Comparison of ENCODE assay signal across 9 mouse cellular contexts in genomic region chr2:105230333-105230732, GRCm38 (mm10). TPM values are rescaled to one million over a fixed set of nuclear protein-coding genes. Genes with fewer than 3 reads are reported as not detected.
A peak's percentile ranks its signal among the peaks of the same experiment; 100 is the strongest.
DNase-seq lines count a peak whose midpoint lies in the region; ATAC-seq and TF ChIP-seq lines count a peak whose summit lies in the region.
"Had no signal": no experiment of that assay in that cellular context is flagged by ENCODE, and none has a peak within 500 bp of the region (broad histone marks: within the 10 kb centered on the region; RNA-seq: fewer than 3 reads in every experiment).

No protein-coding gene starts in this region.

- H3K27me3 ChIP-seq in C2C12 (ENCODE audit: control insufficient read depth, insufficient read depth, insufficient read length) = peaks cover 10% of the 10 kb centered on the region
- H3K27me3 ChIP-seq in forebrain, embryonic 11.5 days (ENCODE audit: control insufficient read depth, insufficient read depth, low read length) = peaks cover 1% of the 10 kb centered on the region; the same call in 1 of the 2 replicates
- no peaks in the 10 kb centered on the region for H3K27me3 ChIP-seq in intestine, embryonic 15.5 days (replicated peaks)
- peaks cover 43% of the 10 kb centered on the region for H3K27me3 ChIP-seq in limb, embryonic 13.5 days
- peaks cover 35% of the 10 kb centered on the region for H3K27me3 ChIP-seq in neural tube, embryonic 13.5 days

- H3K79me3 ChIP-seq in C2C12 (ENCODE audit: low read depth) = no peaks in the 10 kb centered on the region

- no peak overlapping the region for H3K27ac ChIP-seq in forebrain, embryonic 11.5 days (ENCODE audit: low read depth, low read length)
- H3K27ac ChIP-seq in intestine, embryonic 15.5 days = no peak overlapping the region
- H3K27ac ChIP-seq in limb, embryonic 13.5 days = no peak overlapping the region
- H3K27ac ChIP-seq in neural tube, embryonic 13.5 days (replicated peaks) = no peak overlapping the region

- peak; percentile 90 for DNase-seq in 3T3-L1 (ENCODE audit: low read depth, low spot score)
- DNase-seq in c-Kit-positive CD71-negative TER-119-negative erythroid progenitor cells, embryonic 14.5 days (ENCODE audit: low read depth) = peak; percentile 50
- DNase-seq in forebrain, embryonic 11.5 days (ENCODE audit: low spot score) = peak; percentile 82
- no peak for DNase-seq in urinary bladder, postnatal 10 days (ENCODE audit: low spot score)

- no peak overlapping the region for H3K9ac ChIP-seq in forebrain, embryonic 11.5 days (ENCODE audit: low read length)
- H3K9ac ChIP-seq in intestine, embryonic 15.5 days = no peak overlapping the region
- no peak overlapping the region for H3K9ac ChIP-seq in limb, embryonic 13.5 days
- no peak overlapping the region for H3K9ac ChIP-seq in neural tube, embryonic 13.5 days

- WGBS in forebrain, embryonic 11.5 days = 2% methylated on average over 1 of the region's 1 CpGs
- WGBS in intestine, embryonic 15.5 days = 0% methylated on average over 1 of the region's 1 CpGs
- 0% methylated on average over 1 of the region's 1 CpGs for WGBS in limb, embryonic 13.5 days
- 3% methylated on average over 1 of the region's 1 CpGs for WGBS in neural tube, embryonic 13.5 days

- no peaks in the 10 kb centered on the region for H3K4me1 ChIP-seq in forebrain, embryonic 11.5 days (replicated peaks; ENCODE audit: control insufficient read depth, insufficient read depth, low read length)
- H3K4me1 ChIP-seq in intestine, embryonic 15.5 days (replicated peaks) = 0 out of 2 replicates have a peak, but pooled peaks cover 5% of the 10 kb centered on the region
- H3K4me1 ChIP-seq in limb, embryonic 13.5 days = peaks cover 24% of the 10 kb centered on the region
- no peaks in the 10 kb centered on the region for H3K4me1 ChIP-seq in neural tube, embryonic 13.5 days (replicated peaks)

- H3K36me3 ChIP-seq in C2C12 (ENCODE audit: control insufficient read depth, insufficient read depth) = no peaks in the 10 kb centered on the region
- H3K36me3 ChIP-seq in forebrain, embryonic 11.5 days (ENCODE audit: control insufficient read depth, insufficient read depth, low read length) = no peaks in the 10 kb centered on the region
- H3K36me3 ChIP-seq in intestine, embryonic 15.5 days = no peaks in the 10 kb centered on the region
- H3K36me3 ChIP-seq in limb, embryonic 13.5 days = no peaks in the 10 kb centered on the region
- no peaks in the 10 kb centered on the region for H3K36me3 ChIP-seq in neural tube, embryonic 13.5 days

- no peak overlapping the region for H3K4me2 ChIP-seq in forebrain, embryonic 11.5 days (ENCODE audit: low read depth, low read length, severe bottlenecking)
- no peak overlapping the region for H3K4me2 ChIP-seq in intestine, embryonic 15.5 days (replicated peaks)
- no peak overlapping the region for H3K4me2 ChIP-seq in limb, embryonic 13.5 days (replicated peaks)
- H3K4me2 ChIP-seq in neural tube, embryonic 13.5 days = no peak overlapping the region

- 0 out of 2 replicates have a peak, but pooled peaks have one; percentile 49 for ATAC-seq in forebrain, embryonic 11.5 days (replicated peaks; ENCODE audit: low FRiP score)
- peak; percentile 67 for ATAC-seq in intestine, embryonic 15.5 days
- ATAC-seq in limb, embryonic 13.5 days (ENCODE audit: low FRiP score, low read depth) = 0 out of 2 replicates have a peak, but pooled peaks have one; percentile 21
- ATAC-seq in neural tube, embryonic 13.5 days (ENCODE audit: low read depth) = peak; percentile 86

- H3ac ChIP-seq in C2C12 (ENCODE audit: control insufficient read depth, insufficient read length, low read depth) = no peak overlapping the region

- H3K9me3 ChIP-seq in forebrain, embryonic 11.5 days (ENCODE audit: control insufficient read depth, low read length) = no peaks in the 10 kb centered on the region
- H3K9me3 ChIP-seq in intestine, embryonic 15.5 days = no peaks in the 10 kb centered on the region
- H3K9me3 ChIP-seq in limb, embryonic 13.5 days = no peaks in the 10 kb centered on the region
- no peaks in the 10 kb centered on the region for H3K9me3 ChIP-seq in neural tube, embryonic 13.5 days

- TF ChIP-seq CTCF in C2C12 (IDR thresholded peaks at IDR 0.05; ENCODE audit: control insufficient read depth, insufficient read depth, insufficient read length) = peak; percentile 7

- no peaks in the 10 kb centered on the region for H3K79me2 ChIP-seq in C2C12 (ENCODE audit: control insufficient read depth, insufficient read depth)

- H3K4me3 ChIP-seq in C2C12 (ENCODE audit: insufficient read depth, poor library complexity, severe bottlenecking) = no peak overlapping the region
- no peak overlapping the region for H3K4me3 ChIP-seq in forebrain, embryonic 11.5 days (ENCODE audit: low read depth, low read length)
- H3K4me3 ChIP-seq in intestine, embryonic 15.5 days (replicated peaks) = no peak overlapping the region
- no peak overlapping the region for H3K4me3 ChIP-seq in limb, embryonic 13.5 days
- H3K4me3 ChIP-seq in neural tube, embryonic 13.5 days = no peak overlapping the region

TF ChIP-seq in C2C12, 6 proteins besides CTCF, POLR2A, EP300 and RAD21:
- TF ChIP-seq MAX (IDR thresholded peaks at IDR 0.05) (no peak), MYOG (IDR thresholded peaks at IDR 0.05; ENCODE audit: control insufficient read depth, extremely low read depth, insufficient read length) (no peak), CEBPB (IDR thresholded peaks at IDR 0.05; ENCODE audit: low read depth) (no peak), USF1 (IDR thresholded peaks at IDR 0.05; ENCODE audit: low read depth) (no peak)

RNA-seq across cellular contexts. Expression of gene Them7, which starts 6.2 kb away (rescaled TPM):
- not detected for polyA plus RNA-seq in C2C12 (2012; fragmentation: generic; extraction: Trizol)
- polyA plus RNA-seq in forebrain, embryonic 11.5 days (2014; fragmentation: Nextera tagmentation; extraction: Ambion mirVana) = 0.16 TPM in 1 of 2 replicates, not detected in the other
- polyA plus RNA-seq in intestine, embryonic 15.5 days (2015; fragmentation: Nextera tagmentation; extraction: Ambion mirVana) = 1.0 and 1.7 TPM in 2 replicates
- 0.45 and 0.68 TPM in 2 replicates for polyA plus RNA-seq in limb, embryonic 13.5 days (2015; fragmentation: Nextera tagmentation; extraction: Ambion mirVana)
- not detected in 2 replicates for polyA plus RNA-seq in neural tube, embryonic 13.5 days (2015; fragmentation: Nextera tagmentation; extraction: Ambion mirVana)
- polyA plus RNA-seq: small intestine, adult 2 months had no signal

Comparison
In these comparisons a context has a peak if more than half of its experiments do, and no peak if none do; other contexts are left out.
1. ATAC-seq: peak in every context shown above with its lines; median percentile 86 in neural tube, embryonic 13.5 days; 67 in intestine, embryonic 15.5 days; 49 in forebrain, embryonic 11.5 days; 21 in limb, embryonic 13.5 days.